Mouse (Mus musculus) urinary bladder, postnatal 25 days (tissue): ENCODE data around the gene Flywch1.

ENCODE experiments used
- DNase-seq: peaks from one replicate; pipeline ENCODE4 v3.0.0; 2022; ENCODE audit warnings: low spot score

The Flywch1 gene

GRCm38 (mm10) chr17:23771284-23772218, at the start of gene Flywch1:
TSS of gene Flywch1 (minus strand) at chr17:23771602.
- DNase-seq = peak; percentile 92

DNA sequence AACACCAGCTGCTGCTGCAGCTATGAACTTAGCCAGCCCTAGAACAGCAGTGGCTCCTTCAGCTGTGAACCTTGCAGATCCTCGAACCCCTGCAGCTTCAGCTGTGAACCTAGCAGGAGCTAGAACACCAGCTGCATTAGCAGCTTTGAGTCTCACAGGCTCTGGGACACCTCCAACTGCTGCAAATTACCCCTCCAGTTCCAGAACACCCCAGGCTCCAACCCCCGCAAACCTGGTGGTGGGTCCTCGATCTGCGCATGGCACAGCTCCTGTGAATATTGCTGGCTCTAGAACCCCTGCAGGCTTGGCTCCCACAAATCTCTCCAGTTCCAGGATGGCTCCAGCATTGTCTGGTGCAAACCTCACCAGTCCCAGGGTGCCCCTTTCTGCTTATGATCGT, 49.3 kb upstream of the Flywch1 start:
- no peak for DNase-seq

DNA sequence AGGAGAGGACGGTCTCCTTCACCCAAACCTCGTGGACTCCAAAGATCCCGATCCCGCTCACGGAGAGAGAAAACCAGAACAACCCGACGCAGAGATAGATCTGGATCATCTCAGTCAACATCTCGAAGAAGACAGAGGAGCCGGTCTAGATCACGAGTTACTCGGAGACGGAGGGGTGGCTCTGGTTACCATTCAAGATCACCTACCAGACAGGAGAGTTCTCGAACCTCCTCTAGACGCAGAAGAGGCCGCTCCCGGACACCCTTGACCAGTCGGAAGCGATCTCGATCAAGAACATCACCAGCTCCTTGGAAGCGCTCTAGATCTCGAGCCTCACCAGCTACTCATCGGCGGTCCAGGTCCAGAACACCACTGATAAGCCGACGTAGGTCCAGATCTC, 47.8 kb upstream of the Flywch1 start:
- DNase-seq = no peak

DNA sequence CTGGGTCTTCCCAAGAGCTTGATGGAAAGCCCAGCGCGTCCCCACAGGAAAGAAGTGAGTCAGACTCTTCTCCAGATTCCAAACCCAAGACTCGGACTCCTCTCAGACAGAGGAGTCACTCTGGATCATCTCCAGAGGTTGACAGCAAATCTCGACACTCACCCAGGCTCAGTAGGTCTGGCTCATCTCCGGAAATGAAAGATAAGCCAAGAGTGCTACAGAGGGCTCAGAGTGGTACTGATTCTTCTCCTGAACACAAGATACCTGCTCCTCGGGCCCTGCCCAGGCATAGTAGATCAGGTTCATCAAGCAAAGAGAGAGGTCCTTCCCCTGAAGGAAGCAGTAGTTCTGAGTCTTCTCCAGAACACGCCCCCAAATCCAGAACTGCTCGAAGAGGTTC, 47.2 kb upstream of the Flywch1 start:
- DNase-seq = no peak

- no peak for DNase-seq
Observed at GRCm38 (mm10) chr17:23815641-23816040, 44.2 kb upstream of the Flywch1 start.

- DNase-seq = no peak
Observed at GRCm38 (mm10) chr17:23807918-23808317, 36.5 kb upstream of the Flywch1 start.

DNA sequence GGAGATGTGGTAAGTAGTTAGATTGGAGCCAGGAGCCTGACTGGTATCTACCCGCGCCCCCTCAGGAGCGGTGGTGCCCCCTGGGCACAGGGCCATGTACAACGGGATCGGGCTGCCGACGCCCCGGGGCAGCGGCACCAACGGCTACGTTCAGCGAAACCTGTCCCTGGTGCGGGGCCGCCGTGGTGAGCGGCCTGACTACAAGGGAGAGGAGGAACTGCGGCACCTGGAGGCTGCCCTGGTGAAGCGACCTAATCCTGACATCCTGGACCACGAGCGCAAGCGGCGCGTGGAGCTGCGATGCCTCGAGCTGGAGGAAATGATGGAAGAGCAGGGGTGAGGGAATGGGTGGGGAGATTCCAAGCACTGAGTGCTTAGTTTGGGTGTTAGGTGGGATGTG, 35.5 kb upstream of the Flywch1 start:
- DNase-seq = no peak

DNA sequence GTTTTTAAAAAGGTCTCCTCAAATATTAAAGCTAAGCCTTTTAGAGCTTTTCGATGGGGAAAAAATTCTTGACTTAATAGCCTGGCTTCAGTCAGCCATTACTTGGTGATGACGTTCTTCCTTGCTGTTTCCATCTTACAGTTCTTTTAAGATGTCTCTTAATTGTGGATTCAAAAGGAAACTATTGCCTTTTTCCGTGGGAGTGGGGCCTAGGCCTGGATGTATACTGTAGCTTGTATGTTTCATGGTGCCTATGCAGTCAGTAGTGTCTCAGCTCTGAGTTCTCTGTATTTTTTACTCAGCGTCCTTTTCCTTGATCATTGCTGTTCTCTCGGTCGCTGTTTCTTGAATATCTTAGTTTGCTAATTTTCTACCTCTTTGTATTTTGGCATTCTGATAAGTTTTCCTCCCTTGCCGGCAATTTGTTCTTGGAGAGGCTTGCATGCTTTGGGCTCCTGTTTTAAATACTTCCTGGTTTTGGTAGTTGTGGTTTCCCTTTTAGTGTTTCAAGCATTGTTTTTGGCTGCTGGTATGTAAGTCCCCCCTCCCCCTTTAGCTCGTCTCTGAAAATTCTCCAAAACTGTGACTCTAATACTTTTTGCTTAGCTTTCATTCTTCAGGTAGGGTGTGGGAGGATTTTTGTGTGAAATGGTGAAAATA, 33.2 kb upstream of the Flywch1 start:
- DNase-seq = no peak

DNA sequence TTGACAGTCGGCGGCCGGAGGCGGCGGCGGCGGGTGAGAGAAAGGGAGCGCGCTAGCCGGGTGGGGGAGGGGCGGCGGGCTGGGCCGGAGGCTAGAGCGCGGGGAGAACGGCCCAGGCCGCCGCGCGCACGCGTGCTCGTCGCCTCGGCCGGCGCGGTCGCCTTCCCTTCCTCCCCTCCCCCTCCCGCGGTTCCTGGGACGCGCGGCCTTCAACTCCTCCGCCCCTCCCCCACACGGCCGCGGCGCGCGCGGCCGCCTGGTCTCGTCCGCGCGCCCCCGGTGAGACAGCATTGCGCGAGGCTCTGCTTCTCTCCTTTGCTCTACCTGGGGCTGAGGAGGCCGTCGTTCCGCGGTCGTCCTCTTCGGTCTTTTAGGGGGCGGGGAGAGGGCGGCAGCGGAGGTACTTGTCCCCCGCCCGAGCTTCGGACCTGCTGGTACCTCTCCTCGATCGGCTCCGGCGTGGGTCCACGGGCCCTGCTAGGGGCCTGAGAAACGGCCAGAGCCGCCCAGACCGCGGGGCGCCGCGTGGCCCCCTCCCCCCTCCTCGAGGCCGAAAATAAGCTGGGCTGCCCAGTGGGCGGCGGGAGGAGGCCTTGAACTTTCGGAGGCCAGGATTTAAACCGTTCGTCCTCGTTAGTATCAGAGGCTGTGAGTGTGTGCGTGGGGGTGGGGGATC, 32.1 kb upstream of the Flywch1 start:
- DNase-seq = peak; percentile 80

GRCm38 (mm10) chr17:23802746-23803365, 31.5 kb upstream of the Flywch1 start:
- DNase-seq = peak; percentile 87

- no peak for DNase-seq
Observed at GRCm38 (mm10) chr17:23801627-23802026, 30.2 kb upstream of the Flywch1 start.

DNA sequence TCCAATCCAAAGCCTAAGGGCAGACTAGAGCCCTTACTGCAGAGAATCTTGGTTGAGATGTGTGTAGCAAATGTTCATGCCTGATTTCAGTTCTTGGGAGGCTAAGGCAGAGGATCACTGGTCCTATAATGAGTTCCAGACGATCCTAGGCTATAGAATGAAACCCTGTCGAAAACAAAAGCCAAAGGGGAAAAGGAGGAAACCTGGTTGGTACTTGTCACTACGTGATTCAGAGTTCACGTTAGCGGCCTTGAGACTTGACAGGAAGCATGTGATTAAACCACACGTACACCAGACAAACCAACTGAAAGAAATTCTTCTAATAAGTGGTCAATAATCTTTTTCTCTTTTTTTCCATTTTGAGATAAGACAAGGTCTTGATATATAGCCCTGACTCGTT, 25.9 kb upstream of the Flywch1 start:
- DNase-seq = no peak

DNA sequence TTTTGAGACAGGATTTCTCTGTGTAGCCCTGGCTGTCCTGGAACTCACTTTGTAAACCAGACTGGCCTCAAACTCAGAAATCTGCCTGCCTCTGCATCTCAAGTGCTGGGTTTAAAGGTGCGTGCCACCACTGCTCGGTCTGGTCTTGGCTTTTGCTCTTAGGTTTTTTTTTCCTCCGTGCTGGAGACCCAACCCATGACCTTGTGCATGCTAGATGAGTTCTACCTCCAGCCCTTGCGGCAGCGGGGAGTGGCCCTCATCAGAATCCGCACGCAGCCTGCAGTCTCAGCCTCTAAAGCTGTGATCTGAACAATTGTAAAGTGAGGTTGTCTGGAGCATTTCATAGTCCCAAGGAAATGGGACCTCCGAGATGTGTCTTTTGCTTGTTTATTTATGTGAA, 23.9 kb upstream of the Flywch1 start:
- DNase-seq = no peak

GRCm38 (mm10) chr17:23791079-23791357, 19.6 kb upstream of the Flywch1 start:
- DNase-seq = no peak

DNA sequence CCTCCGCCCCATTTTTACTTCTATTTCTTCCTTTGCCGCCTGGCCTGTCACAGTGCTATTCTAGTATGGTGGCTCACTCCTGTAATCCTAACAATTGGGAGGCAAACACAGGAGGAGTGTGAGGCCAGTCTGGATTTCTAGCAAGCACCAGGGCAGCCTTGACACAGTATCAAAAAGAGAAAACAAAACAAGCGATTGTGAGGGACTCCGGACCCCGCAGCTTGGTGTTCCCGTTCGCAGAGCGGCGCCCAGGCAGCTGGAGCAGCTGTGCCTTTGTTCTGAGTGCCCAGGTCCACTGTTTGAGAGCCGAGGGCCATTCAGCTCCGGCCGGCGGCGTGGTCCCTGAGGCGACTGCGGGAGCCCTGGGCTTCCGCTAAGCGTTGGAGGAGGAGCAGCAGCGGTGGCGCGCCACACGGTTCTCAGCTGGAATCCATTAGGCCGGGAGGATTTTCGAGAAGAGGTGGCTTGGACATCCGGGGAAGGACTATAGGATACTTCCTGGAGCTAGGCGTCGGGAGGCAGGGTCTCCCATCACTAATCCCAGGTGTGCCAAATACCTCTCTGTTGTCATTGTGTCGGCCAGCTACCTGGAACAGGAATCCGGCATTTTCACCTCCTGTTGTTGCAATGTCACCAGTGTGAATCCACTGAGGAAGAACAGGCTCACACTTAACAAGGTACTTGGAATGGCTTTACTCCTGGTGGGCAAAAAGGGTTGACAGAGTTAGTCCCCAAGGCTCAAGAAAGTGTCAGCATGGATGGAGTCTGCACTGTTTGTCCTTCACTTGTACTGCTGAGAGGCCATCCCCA, 19.1 kb upstream of the Flywch1 start, which contains the start of gene Srrm2:
Gene Srrm2, plus strand, starts transcription at position 264 of the 810 bp plus-strand sequence.
- peak; percentile 32 for DNase-seq

GRCm38 (mm10) chr17:23789749-23790268, 18.4 kb upstream of the Flywch1 start:
- DNase-seq = no peak

- DNase-seq = no peak
Observed at GRCm38 (mm10) chr17:23788973-23789372, 17.6 kb upstream of the Flywch1 start.

GRCm38 (mm10) chr17:23786510-23786931, 15.1 kb upstream of the Flywch1 start:
- DNase-seq = no peak

- peak; percentile 70 for DNase-seq
Observed at GRCm38 (mm10) chr17:23785561-23786471, 14.4 kb upstream of the Flywch1 start, which contains the start of gene Flywch2. TSS of gene Flywch2 (minus strand) at chr17:23786081.

DNA sequence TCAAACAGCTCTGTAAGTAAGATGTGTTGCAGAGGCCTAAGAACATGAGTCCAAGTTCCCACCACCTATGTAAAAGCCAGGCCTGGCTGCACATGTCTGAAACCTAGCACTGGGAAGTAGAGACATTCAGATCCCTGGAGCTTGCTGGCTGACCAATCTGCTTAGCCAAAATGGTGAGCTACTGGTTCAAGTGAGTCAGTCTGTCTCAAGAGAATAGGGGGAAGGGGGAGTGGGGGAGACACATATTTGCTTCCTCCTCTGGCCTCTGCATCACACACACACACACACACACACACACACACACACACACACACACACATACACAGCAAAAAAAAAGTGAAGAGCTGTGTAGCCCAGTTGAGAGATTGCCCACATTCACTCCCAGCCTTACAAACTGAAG, 11.9 kb upstream of the Flywch1 start:
- no peak for DNase-seq
